Mouse (Mus musculus): ENCODE measurements around the gene Myog. TPM values are rescaled to one million over a fixed set of nuclear protein-coding genes. Genes with fewer than 3 reads are reported as not detected.
"Not testable (repeated sequence)": the region's sequence is repeated elsewhere in the genome, so short reads cannot be mapped to it uniquely, and the experiment has no call there.

The Myog gene
- not detected for polyA plus RNA-seq (2017; shearing (Covaris generic))

GRCm38 (mm10) chr1:134289598-134290099, at the start of gene Myog:
Gene Myog (plus strand): TSS chr1:134289989.
- no peak for ATAC-seq

- no peak for ATAC-seq
Measured at GRCm38 (mm10) chr1:134240701-134241100, 49.1 kb upstream of the Myog start.

GRCm38 (mm10) chr1:134241298-134241697, 48.5 kb upstream of the Myog start:
- no peak for ATAC-seq

GRCm38 (mm10) chr1:134242286-134242685, 47.5 kb upstream of the Myog start:
- ATAC-seq = no peak

GRCm38 (mm10) chr1:134243505-134243904, 46.3 kb upstream of the Myog start:
- ATAC-seq = no peak

- no peak for ATAC-seq
Measured at GRCm38 (mm10) chr1:134243948-134244914, 45.6 kb upstream of the Myog start.

GRCm38 (mm10) chr1:134245004-134245717, 44.6 kb upstream of the Myog start:
- ATAC-seq = no peak

- no peak for ATAC-seq
Measured at GRCm38 (mm10) chr1:134246590-134246989, 43.2 kb upstream of the Myog start.

GRCm38 (mm10) chr1:134249681-134250080, 40.1 kb upstream of the Myog start:
- not testable (repeated sequence) for ATAC-seq

- ATAC-seq = no peak
Measured at GRCm38 (mm10) chr1:134264341-134264740, 25.4 kb upstream of the Myog start.

- no peak for ATAC-seq
Measured at GRCm38 (mm10) chr1:134265797-134266196, 24.0 kb upstream of the Myog start.

- ATAC-seq = no peak
Measured at GRCm38 (mm10) chr1:134270026-134270425, 19.8 kb upstream of the Myog start.

- ATAC-seq = no peak
Measured at GRCm38 (mm10) chr1:134272754-134273250, 17.0 kb upstream of the Myog start.

GRCm38 (mm10) chr1:134273493-134274395, 16.0 kb upstream of the Myog start:
- no peak for ATAC-seq

GRCm38 (mm10) chr1:134274483-134274920, 15.3 kb upstream of the Myog start:
- ATAC-seq = no peak

- ATAC-seq = no peak
Measured at GRCm38 (mm10) chr1:134275616-134276464, 13.9 kb upstream of the Myog start.

- ATAC-seq = no peak
Measured at GRCm38 (mm10) chr1:134276823-134277222, 13.0 kb upstream of the Myog start.

GRCm38 (mm10) chr1:134280174-134280573, 9.6 kb upstream of the Myog start:
- no peak for ATAC-seq

- no peak for ATAC-seq
Measured at GRCm38 (mm10) chr1:134281563-134281962, 8.2 kb upstream of the Myog start.

GRCm38 (mm10) chr1:134282342-134282741, 7.4 kb upstream of the Myog start:
- ATAC-seq = no peak

- ATAC-seq = no peak
Measured at GRCm38 (mm10) chr1:134283108-134283507, 6.7 kb upstream of the Myog start.

All from activated CD4-positive, CD25-positive, alpha-beta regulatory T cell, adult 4 months (primary cell).